Comparison of ENCODE assay signal across 21 mouse cellular contexts in the genomic region with DNA sequence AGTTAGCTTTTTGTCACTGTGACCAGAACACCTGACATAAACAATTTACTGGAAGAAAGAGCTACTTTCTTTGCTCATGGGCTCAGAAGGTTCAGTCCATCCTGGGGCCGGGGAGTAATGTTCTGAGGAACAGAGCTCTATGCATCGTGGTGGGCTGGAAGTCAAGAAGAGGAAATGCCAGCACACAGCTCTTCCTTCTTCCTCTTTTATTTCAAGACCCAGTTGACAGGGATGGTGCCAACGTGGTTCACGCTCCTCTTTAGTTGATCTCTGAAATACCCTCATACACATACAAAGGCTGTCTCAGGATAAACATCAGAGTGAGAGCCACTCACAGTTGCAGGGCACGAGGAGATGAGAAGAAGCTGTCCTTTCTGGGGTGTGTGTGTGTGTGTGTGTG. TPM values are rescaled to one million over a fixed set of nuclear protein-coding genes. Genes with fewer than 3 reads are reported as not detected.
DNase-seq lines count a peak whose midpoint lies in the region; ATAC-seq and TF ChIP-seq lines count a peak whose summit lies in the region.
"Had no signal": no experiment of that assay in that cellular context is flagged by ENCODE, and none has a peak within 500 bp of the region (broad histone marks: within the 10 kb centered on the region; RNA-seq: fewer than 3 reads in every experiment).

No protein-coding gene starts in this region.

- no peak for TF ChIP-seq RAD21 in MEL (IDR thresholded peaks at IDR 0.05; ENCODE audit: low read depth, low read length)

- H3K27me3 ChIP-seq in MEL (ENCODE audit: control insufficient read depth in 1 of 2, insufficient read depth in 2 of 2, low read length in 2 of 2) = peaks cover 0 to 5% of the 10 kb centered on the region in 2 experiments; a peak in 2 of 4 replicates
- peaks cover 18% of the 10 kb centered on the region for H3K27me3 ChIP-seq in forebrain, embryonic 10.5 days (ENCODE audit: poor library complexity, severe bottlenecking)
- peaks cover 58% of the 10 kb centered on the region for H3K27me3 ChIP-seq in midbrain, embryonic 10.5 days (ENCODE audit: low read depth, poor library complexity, severe bottlenecking)
- H3K27me3 ChIP-seq: embryonic facial prominence, embryonic 12.5 days had no signal

- H3K4me1 ChIP-seq in MEL (ENCODE audit: control insufficient read depth in 1 of 2, insufficient read depth in 2 of 2, low read length in 2 of 2) = peaks cover 0 to 3% of the 10 kb centered on the region in 2 experiments; a peak in 2 of 4 replicates
- peaks cover 15% of the 10 kb centered on the region for H3K4me1 ChIP-seq in forebrain, embryonic 10.5 days
- peaks cover 14% of the 10 kb centered on the region for H3K4me1 ChIP-seq in midbrain, embryonic 10.5 days

- no peak for TF ChIP-seq CTCF in MEL (IDR thresholded peaks at IDR 0.05 in 2 of 3, conservative IDR thresholded peaks at IDR 0.05 in 1 of 3; ENCODE audit: control insufficient read depth in 1 of 3, insufficient read depth in 1 of 3, low read depth in 2 of 3, low read length in 3 of 3, poor library complexity in 1 of 3, severe bottlenecking in 1 of 3)

- peak; percentile 56 for DNase-seq in MEL (ENCODE audit: low read depth, low spot score)
- no peak for DNase-seq in forebrain, embryonic 10.5 days (ENCODE audit: extremely low spot score, low spot score)
- DNase-seq in midbrain, embryonic 10.5 days (ENCODE audit: low spot score) = no peak
- DNase-seq: adrenal gland, adult 2 months; adrenal gland, postnatal 10 days; adrenal gland, postnatal 25 days; B cell, adult 2 months; cerebellum, adult 11 months; cerebellum, adult 18-20 months; cerebellum, adult 8-10 months; cerebellum, adult 9-11 months; cerebellum, postnatal 14 days; cerebellum, postnatal 36 days had no signal

- ATAC-seq in common myeloid progenitor, adult 5-6 weeks (replicated peaks; ENCODE audit: low read depth, poor library complexity, severe bottlenecking) = 0 out of 2 replicates have a peak, but pooled peaks have one; percentile 39
- peak; percentile 69 for ATAC-seq in megakaryocyte, adult 5-6 weeks (ENCODE audit: poor library complexity, severe bottlenecking)
- no peak for ATAC-seq in CD4-positive, CD25-positive, alpha-beta regulatory T cell, adult 4 months
- ATAC-seq: forebrain, embryonic 14.5 days; forebrain, embryonic 16.5 days had no signal

- H3K9me3 ChIP-seq in MEL (replicated peaks; ENCODE audit: insufficient read depth, low read length) = no peaks in the 10 kb centered on the region
- no peaks in the 10 kb centered on the region for H3K9me3 ChIP-seq in forebrain, embryonic 10.5 days
- no peaks in the 10 kb centered on the region for H3K9me3 ChIP-seq in midbrain, embryonic 10.5 days (replicated peaks)
- H3K9me3 ChIP-seq: embryonic facial prominence, embryonic 10.5 days; embryonic facial prominence, embryonic 12.5 days; forebrain, embryonic 12.5 days had no signal

- H3K36me3 ChIP-seq in MEL (ENCODE audit: control insufficient read depth in 1 of 2, insufficient read depth in 2 of 2, low read length in 2 of 2) = no peaks in the 10 kb centered on the region
- H3K36me3 ChIP-seq in forebrain, embryonic 10.5 days (replicated peaks) = no peaks in the 10 kb centered on the region
- no peaks in the 10 kb centered on the region for H3K36me3 ChIP-seq in midbrain, embryonic 10.5 days
- H3K36me3 ChIP-seq: embryonic facial prominence, embryonic 10.5 days; embryonic facial prominence, embryonic 12.5 days; forebrain, embryonic 12.5 days had no signal

- H3K79me2 ChIP-seq in MEL (ENCODE audit: control insufficient read depth, insufficient read depth, low read length, poor library complexity) = no peaks in the 10 kb centered on the region

- no peak for TF ChIP-seq EP300 in MEL (IDR thresholded peaks at IDR 0.05; ENCODE audit: low read depth in 1 of 2, low read length in 2 of 2)

- no peak for TF ChIP-seq POLR2A in MEL (IDR thresholded peaks at IDR 0.05; ENCODE audit: control insufficient read depth in 1 of 2, insufficient read depth in 1 of 2, low read depth in 1 of 2, low read length in 2 of 2, poor library complexity in 1 of 2)

- no peak overlapping the region for H3K27ac ChIP-seq in MEL (ENCODE audit: control insufficient read depth, low read depth, low read length)
- no peak overlapping the region for H3K27ac ChIP-seq in forebrain, embryonic 10.5 days
- H3K27ac ChIP-seq in midbrain, embryonic 10.5 days (replicated peaks) = no peak overlapping the region
- H3K27ac ChIP-seq: embryonic facial prominence, embryonic 10.5 days; embryonic facial prominence, embryonic 12.5 days; forebrain, embryonic 12.5 days had no signal

- H3K9ac ChIP-seq in MEL (ENCODE audit: control insufficient read depth, low read depth, low read length, poor library complexity, severe bottlenecking) = no peak overlapping the region
- H3K9ac ChIP-seq: embryonic facial prominence, embryonic 12.5 days; forebrain, embryonic 12.5 days had no signal

- no peak overlapping the region for H3K4me3 ChIP-seq in MEL (ENCODE audit: control insufficient read depth in 1 of 2, insufficient read depth in 1 of 2, low read depth in 2 of 2, low read length in 2 of 2)
- no peak overlapping the region for H3K4me3 ChIP-seq in forebrain, embryonic 10.5 days
- no peak overlapping the region for H3K4me3 ChIP-seq in midbrain, embryonic 10.5 days
- H3K4me3 ChIP-seq: embryonic facial prominence, embryonic 10.5 days; embryonic facial prominence, embryonic 12.5 days; forebrain, embryonic 12.5 days had no signal

- WGBS in forebrain, embryonic 10.5 days = 78% methylated on average over 5 of the region's 5 CpGs
- WGBS in midbrain, embryonic 10.5 days = 85% methylated on average over 5 of the region's 5 CpGs

TF ChIP-seq in MEL, 35 proteins besides CTCF, POLR2A, EP300 and RAD21:
- TF ChIP-seq NELFE (IDR thresholded peaks at IDR 0.05; ENCODE audit: low read depth, low read length) (no peak), KAT2A (conservative IDR thresholded peaks at IDR 0.05; ENCODE audit: low read depth, low read length) (no peak), UBTF (IDR thresholded peaks at IDR 0.05; ENCODE audit: borderline replicate concordance, insufficient read depth, low read depth, low read length) (no peak), GABPA (IDR thresholded peaks at IDR 0.05; ENCODE audit: low read depth, low read length) (no peak), RCOR1 (IDR thresholded peaks at IDR 0.05; ENCODE audit: low read depth, low read length) (no peak), MAFK (IDR thresholded peaks at IDR 0.05; ENCODE audit: borderline replicate concordance, low read depth, low read length) (no peak), GATA1 (IDR thresholded peaks at IDR 0.05; ENCODE audit: low read depth, low read length) (no peak), CHD2 (IDR thresholded peaks at IDR 0.05; ENCODE audit: low read length) (no peak), ZKSCAN1 (IDR thresholded peaks at IDR 0.05; ENCODE audit: low read depth, low read length) (no peak), MAZ (IDR thresholded peaks at IDR 0.05; ENCODE audit: low read depth, low read length) (no peak), TCF12 (IDR thresholded peaks at IDR 0.05; ENCODE audit: low read depth, low read length) (no peak), SIN3A (IDR thresholded peaks at IDR 0.05; ENCODE audit: low read length) (no peak), ETS1 (IDR thresholded peaks at IDR 0.05; ENCODE audit: low read depth, low read length) (no peak), TBP (IDR thresholded peaks at IDR 0.05; ENCODE audit: low read depth, low read length) (no peak), E2F4 (IDR thresholded peaks at IDR 0.05; ENCODE audit: borderline replicate concordance, low read depth, low read length) (no peak), ZC3H11A (IDR thresholded peaks at IDR 0.05; ENCODE audit: low read depth, low read length) (no peak)

RNA-seq across cellular contexts. Expression of a gene that starts 42.5 kb away (rescaled TPM):
- total RNA-seq in MEL (2012; rRNA removed) = 14.2 and 16.4 TPM in 2 replicates
- polyA plus RNA-seq in MEL (2012; ENCODE audit: insufficient read depth in 1 of 2, insufficient read length in 2 of 2, low read depth in 1 of 2, low replicate concordance in 2 of 2, missing spikeins in 1 of 2) = 10 to 100 TPM in 1 of 2 experiments, not detected in 1; 30.3 TPM
- 19.7 and 27.1 TPM in 2 replicates for total RNA-seq in common myeloid progenitor, adult 5-6 weeks (2017)
- 5.7 and 14.8 TPM in 2 replicates for total RNA-seq in megakaryocyte, adult 5-6 weeks (2015)
- total RNA-seq in megakaryocyte, adult 5-6 weeks (2017) = 8.2 and 9.3 TPM in 2 replicates
- polyA plus RNA-seq in forebrain, embryonic 10.5 days (2016; fragmentation: Nextera tagmentation; extraction: Ambion mirVana) = 47.4 and 50.3 TPM in 2 replicates
- 10 to 100 TPM; 34.2 to 38.6 TPM for polyA plus RNA-seq in CD4-positive, CD25-positive, alpha-beta regulatory T cell, adult 4 months (2017; shearing (Covaris generic))
- polyA plus RNA-seq in midbrain, embryonic 10.5 days (2016; fragmentation: Nextera tagmentation; extraction: Ambion mirVana) = 43.1 and 57.5 TPM in 2 replicates
